Mouse (Mus musculus): ENCODE data around the gene Hand2.

The Hand2 gene

DNA sequence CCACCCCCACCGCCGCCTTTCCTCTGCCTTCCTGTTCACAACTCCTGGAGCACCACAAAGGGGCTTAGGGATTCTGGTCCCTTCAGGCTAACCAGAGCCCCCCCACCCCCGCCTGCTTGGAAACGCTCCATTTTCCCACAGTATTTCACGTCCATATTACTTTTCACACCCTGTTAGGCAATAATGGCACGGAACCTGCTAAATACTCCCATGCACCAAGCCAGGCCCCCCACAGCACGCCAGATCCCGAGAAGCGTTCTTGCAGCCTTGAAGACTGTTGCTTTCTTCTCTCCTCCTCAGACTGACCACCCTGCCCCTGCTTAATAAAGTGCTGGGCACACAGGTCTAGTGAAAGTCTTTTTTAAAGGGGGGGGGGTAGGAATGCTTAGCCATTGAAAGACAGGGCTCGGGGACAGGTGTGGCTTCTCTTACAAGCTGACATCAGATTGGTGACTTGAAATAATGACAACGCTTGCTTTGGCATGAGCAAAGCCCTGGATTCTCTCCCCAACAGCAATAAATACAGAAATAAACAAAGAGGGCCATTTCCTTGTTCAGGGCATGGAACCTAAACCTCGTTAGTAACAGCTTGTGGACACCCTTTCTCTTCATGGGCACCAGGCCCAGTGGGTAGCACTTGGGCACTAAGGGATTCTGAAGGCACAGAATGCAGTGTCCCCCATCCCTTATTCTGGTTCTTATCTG is 21.8 kb downstream of the Hand2 start:
- no peak for DNase-seq (ENCODE audit: low spot score)

DNA sequence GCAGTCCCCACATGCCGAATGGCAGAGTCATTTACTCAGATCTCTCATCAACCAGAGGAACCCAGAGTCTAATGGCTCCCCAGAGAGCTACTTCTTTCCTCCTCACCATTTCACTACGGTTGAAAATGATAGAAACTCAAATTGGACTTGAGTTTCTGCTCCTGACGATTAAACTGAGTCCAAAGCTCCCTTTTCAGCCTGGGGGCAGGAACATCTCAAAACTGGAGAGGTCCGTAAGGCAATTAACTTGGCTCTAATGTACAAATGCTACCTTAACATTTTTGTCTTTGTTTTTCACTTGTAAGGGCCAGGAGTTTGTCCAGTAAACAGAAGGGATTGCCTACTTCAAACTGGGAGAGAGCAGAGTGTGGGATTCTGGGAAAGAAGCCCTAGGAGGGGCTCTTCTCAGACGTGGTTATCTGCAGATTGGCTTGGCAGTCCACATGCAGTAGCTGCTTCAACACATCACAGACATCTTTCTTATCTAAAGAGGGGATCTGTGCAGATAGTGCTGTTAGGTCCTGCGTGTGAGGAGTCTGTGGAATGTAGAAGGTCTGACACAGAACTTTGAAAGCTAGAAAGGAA is 23.0 kb downstream of the Hand2 start:
- DNase-seq (ENCODE audit: low spot score), result no peak

GRCm38 (mm10) chr8:57344956-57345870 is 24.4 kb downstream of the Hand2 start:
- peak; percentile 87 for DNase-seq (ENCODE audit: low spot score)

DNA sequence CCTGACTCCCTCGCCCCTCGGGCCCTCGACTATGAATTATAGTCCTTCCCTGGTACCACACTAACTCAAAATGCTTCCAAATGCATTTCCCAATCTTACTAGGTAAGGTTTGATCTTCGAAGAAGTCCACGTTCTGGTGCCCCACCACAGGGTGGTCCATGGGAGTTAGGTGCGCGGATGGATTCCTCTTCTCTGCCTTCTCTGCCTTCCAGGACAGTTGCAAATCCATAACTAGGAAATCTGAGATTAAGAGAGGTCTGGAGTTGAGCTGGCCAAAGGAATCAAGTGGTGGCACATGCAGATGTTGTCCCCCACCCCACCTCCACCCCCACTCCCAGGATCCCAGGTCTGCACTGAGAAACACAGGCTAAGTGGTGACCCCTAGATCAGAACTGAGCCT is 25.6 kb downstream of the Hand2 start:
- DNase-seq (ENCODE audit: low spot score), result no peak

DNA sequence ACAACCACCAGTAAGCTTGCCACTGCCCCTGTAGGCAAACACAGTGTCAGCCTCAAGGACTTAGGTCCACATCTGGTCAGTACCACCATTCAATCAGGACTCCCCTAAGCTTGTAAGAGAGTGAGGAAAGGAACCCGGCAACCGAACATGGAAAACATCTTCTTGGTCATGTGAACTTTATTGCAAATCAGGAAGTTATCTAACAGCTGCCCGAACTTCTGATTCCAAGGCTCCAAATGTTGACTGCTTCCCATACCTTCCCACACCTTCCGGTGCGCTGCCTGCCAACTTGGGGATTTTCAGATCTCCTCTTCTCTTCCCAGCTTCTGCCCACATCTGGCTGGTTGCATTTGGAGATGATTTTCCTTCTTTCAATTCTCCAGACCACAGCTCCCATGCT is 26.4 kb downstream of the Hand2 start:
- DNase-seq (ENCODE audit: low spot score), result no peak

DNA sequence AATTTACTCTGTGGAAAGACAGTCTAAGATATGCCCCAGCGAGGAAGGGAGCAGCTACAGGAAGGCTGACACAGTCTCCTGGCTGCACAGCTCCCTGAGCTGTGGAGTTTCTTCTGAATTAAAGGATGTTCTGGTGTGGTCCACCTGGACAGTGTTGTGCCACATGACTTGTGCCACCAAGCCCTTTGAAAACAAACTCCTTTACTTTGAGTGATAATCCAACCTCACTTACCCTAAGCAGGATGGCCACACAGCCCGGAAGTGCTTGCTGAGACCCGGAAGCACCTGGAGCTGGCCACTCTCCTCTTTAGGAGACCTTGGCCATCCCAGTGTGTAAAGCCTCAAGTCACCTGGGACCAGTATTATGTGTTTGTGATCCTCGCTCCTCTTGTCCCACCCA is 27.5 kb downstream of the Hand2 start:
- no peak for DNase-seq (ENCODE audit: low spot score)

DNA sequence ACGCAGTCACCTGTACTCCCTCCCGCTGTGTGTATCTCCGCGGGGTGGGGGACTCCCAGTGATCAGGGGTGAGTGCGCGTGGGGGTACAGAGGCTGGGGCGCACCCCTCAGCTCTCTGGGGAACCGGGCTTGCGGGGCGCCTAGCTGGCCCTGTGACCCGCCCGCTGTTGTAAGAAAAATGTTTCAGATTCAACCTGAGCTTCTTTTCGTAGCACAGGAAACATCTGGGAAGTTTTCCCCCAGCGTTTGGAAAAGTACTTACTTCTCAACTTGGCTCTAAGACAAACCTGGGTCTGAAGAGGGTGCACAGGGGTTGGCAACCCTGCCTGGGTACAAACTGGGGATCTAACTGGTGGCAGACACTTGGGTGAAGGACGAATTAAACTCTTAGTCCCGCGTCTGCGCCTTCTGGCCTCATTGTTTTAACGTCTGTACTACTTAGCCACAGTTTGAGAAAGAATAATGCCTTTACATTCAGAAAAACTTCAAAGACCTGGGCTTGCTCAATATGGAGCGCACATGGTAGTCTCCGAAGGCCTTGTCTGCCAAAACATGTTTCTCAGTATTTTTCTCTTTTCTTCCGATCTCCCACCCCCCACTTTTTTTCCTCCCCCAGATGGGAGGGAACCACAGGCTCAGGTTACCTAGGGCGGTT is 28.2 kb downstream of the Hand2 start:
- DNase-seq (ENCODE audit: low spot score), result no peak

GRCm38 (mm10) chr8:57351861-57352260 is 31.1 kb downstream of the Hand2 start:
- DNase-seq (ENCODE audit: low spot score), result no peak

- DNase-seq (ENCODE audit: low spot score), result peak; percentile 64
These were observed 32.8 kb downstream of the Hand2 start for GRCm38 (mm10) chr8:57353346-57354305.

DNA sequence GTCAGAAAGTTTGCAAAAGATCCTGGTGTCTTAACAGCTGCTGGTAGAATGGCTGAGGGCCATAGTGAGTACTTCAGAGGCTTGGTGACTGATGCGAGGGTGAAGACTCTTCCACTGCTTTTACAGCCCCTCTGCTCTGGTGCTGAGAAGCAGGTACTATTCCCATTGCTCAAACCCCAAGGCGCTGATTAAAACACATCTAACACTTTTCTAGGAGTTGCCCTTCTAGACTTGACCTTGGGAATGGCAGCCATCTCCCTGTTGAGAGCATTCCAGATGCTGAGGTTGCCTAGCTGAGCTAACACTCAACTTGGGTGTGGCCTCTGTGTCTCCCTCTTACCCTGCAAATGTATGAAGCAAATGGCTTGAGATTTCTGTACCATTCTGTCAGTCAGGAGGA is 34.1 kb downstream of the Hand2 start:
- DNase-seq (ENCODE audit: low spot score), result no peak

- no peak for DNase-seq (ENCODE audit: low spot score)
These were observed 35.9 kb downstream of the Hand2 start for GRCm38 (mm10) chr8:57356529-57357325.

DNA sequence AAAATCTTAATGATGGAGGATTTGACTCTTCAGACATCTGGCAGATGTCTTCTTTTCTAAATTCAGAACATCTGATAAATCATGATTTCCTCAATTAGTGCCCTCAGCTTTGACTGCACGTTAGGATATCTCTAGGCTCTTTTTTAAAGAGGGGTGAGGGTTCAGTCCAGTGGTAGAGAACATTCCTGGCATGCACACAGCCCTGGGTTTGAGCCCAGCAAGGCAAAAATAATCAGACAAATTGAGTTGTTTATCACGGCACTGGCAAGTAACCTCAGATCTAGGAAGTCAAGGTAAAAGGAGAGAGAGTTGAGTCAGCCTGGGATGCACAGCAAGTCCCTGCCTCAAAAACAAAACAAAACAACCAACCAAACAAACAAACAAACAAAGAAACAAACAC is 39.7 kb downstream of the Hand2 start:
- DNase-seq (ENCODE audit: low spot score), result no peak

GRCm38 (mm10) chr8:57361003-57361805 is 40.4 kb downstream of the Hand2 start:
- no peak for DNase-seq (ENCODE audit: low spot score)

- peak; percentile 93 for DNase-seq (ENCODE audit: low spot score)
These were observed 42.1 kb downstream of the Hand2 start for GRCm38 (mm10) chr8:57362881-57363280.

GRCm38 (mm10) chr8:57374044-57374443 is 53.3 kb downstream of the Hand2 start:
- no peak for DNase-seq (ENCODE audit: low spot score)

All from MN1 (cell line).